Mouse (Mus musculus): Measurements from ENCODE around the gene Olfr1135. TPM values are rescaled to one million over a fixed set of nuclear protein-coding genes. Genes with fewer than 3 reads are reported as not detected.

Gene Olfr1135
- not detected for total RNA-seq (2021)
- long read RNA-seq, experiment 1: 0 reads
- long read RNA-seq, experiment 2: 0 reads

DNA sequence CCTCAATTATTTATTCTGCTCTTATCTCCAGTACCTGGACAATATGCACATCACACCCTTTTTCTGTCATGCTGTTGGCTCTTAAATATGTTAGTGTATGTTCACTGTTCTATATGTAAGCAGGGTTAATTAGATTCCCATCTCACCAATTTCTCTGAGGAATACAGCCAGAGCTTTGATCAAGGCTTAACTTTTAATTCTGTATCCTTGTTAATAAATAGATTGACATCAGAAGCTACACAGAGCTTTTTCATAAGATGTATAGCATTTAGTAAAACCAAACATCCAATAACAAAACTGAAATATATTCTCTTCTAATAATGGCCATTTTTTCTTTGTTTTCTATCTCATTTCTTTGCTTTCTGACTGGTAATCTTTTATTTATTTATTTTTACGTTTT lies at the start of gene Olfr1135:
Gene Olfr1135, minus strand, starts transcription at position 101 of the 400 bp plus-strand sequence.
- TF ChIP-seq CTCF (conservative IDR thresholded peaks at IDR 0.05): no peak
- Histone ChIP-seq H3K27ac (no peak within 1 kb of the TSS), H3K4me3 (no peak within 1 kb of the TSS)
- no peak for DNase-seq (ENCODE audit: low spot score in 2 of 2)

DNA sequence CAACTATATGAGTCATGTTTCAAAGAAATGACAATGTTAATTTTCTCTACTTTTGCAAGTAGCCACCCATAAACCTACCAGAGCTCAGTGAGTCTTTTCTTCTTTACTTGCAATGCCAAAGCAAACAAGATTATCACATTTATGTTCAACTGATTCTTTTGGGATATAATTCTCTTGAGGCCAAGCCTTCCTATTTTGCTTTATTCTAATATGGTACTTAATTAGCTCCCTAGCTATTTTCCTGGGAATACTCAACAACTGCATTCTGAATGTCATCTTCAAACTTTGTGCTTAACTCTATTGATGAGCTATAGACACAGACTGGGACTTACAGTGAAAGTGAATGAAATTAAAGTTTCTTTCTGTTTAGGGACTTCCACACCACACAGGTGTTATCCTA lies 39.6 kb upstream of the Olfr1135 start, which contains the start of gene Olfr1137:
Gene Olfr1137, minus strand, starts transcription at position 101 of the 400 bp plus-strand sequence.
- Histone ChIP-seq H3K4me3 (no peak within 1 kb of the TSS), H3K27ac (no peak within 1 kb of the TSS)
- no peak for DNase-seq (ENCODE audit: low spot score in 2 of 2)
- TF ChIP-seq CTCF (conservative IDR thresholded peaks at IDR 0.05): no peak

- TF ChIP-seq CTCF (conservative IDR thresholded peaks at IDR 0.05): no peak
- DNase-seq (ENCODE audit: low spot score in 2 of 2): no peak
- H3K27ac ChIP-seq: no peak within 1 kb of the TSS
- H3K4me3 ChIP-seq: no peak within 1 kb of the TSS
Observed at GRCm38 (mm10) chr2:87693847-87694246, 20.4 kb upstream of the Olfr1135 start, which contains the start of gene Olfr1136. Gene Olfr1136 (minus strand): TSS chr2:87693947.

GRCm38 (mm10) chr2:87658360-87658759 lies 15.1 kb downstream of the Olfr1135 start, which contains the start of gene Olfr1134:
Gene Olfr1134 (minus strand): TSS chr2:87658460.
- no peak within 1 kb of the TSS for H3K4me3 ChIP-seq
- TF ChIP-seq CTCF (conservative IDR thresholded peaks at IDR 0.05): no peak
- H3K27ac ChIP-seq: no peak within 1 kb of the TSS
- DNase-seq (ENCODE audit: low spot score in 2 of 2): no peak

GRCm38 (mm10) chr2:87647274-87647673 lies 26.2 kb downstream of the Olfr1135 start, which contains the start of gene Olfr1133:
Gene Olfr1133 (minus strand): TSS chr2:87647374.
- DNase-seq (ENCODE audit: low spot score in 2 of 2): no peak
- Histone ChIP-seq H3K27ac (no peak within 1 kb of the TSS), H3K4me3 (no peak within 1 kb of the TSS)
- no peak for TF ChIP-seq CTCF (conservative IDR thresholded peaks at IDR 0.05)

- TF ChIP-seq CTCF (conservative IDR thresholded peaks at IDR 0.05): no peak
- DNase-seq (ENCODE audit: low spot score in 2 of 2): no peak
- Histone ChIP-seq H3K4me3 (no peak overlapping the region), H3K27ac (no peak overlapping the region)
Observed at GRCm38 (mm10) chr2:87642441-87642840, 31.0 kb downstream of the Olfr1135 start.

DNA sequence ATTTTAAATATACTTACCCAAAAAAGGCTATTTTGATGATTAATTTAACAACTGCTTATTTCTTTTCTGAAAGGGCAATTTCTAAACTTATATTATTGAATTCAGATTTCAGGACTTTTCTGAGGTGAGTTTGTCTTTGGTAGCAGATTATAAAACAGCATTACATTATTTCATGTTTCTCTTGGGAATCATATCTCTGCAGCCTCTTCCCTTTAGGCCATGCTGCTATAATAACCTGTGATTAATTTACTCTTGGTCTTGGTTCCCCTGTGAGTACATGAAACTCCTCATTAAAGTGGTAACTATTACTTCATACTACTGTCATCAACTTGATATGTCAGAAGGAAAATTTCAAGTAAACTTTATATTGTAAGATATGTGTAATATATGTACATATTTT lies 36.0 kb downstream of the Olfr1135 start, which contains the start of gene Olfr1132:
Gene Olfr1132, minus strand, starts transcription at position 101 of the 400 bp plus-strand sequence.
- H3K4me3 ChIP-seq: no peak within 1 kb of the TSS
- TF ChIP-seq CTCF (conservative IDR thresholded peaks at IDR 0.05): no peak
- no peak for DNase-seq (ENCODE audit: low spot score in 2 of 2)
- H3K27ac ChIP-seq: no peak within 1 kb of the TSS

GRCm38 (mm10) chr2:87626804-87627203 lies 46.7 kb downstream of the Olfr1135 start, which contains the start of gene Olfr1131:
Gene Olfr1131 (plus strand): TSS chr2:87627104.
- no peak for DNase-seq (ENCODE audit: low spot score in 2 of 2)
- no peak within 1 kb of the TSS for H3K27ac ChIP-seq
- TF ChIP-seq CTCF (conservative IDR thresholded peaks at IDR 0.05): no peak
- H3K4me3 ChIP-seq: no peak within 1 kb of the TSS

Other genes with a start within 250 kb of the Olfr1135 start
- gene Olfr1124, start 243.4 kb downstream of the Olfr1135 start, total RNA-seq (2021): not detected
- gene Olfr1126, start 219.7 kb downstream of the Olfr1135 start, total RNA-seq (2021): not detected
- not detected for gene Pramel7, start 176.6 kb downstream of the Olfr1135 start, total RNA-seq (2021)
- gene Pramel6, start 167.1 kb downstream of the Olfr1135 start, total RNA-seq (2021): not detected
- gene Olfr153, start 141.9 kb downstream of the Olfr1135 start, total RNA-seq (2021): under 1 TPM in 1 of 2 experiments, not detected in 1; 0.28 TPM
- gene Olfr1128, start 128.1 kb downstream of the Olfr1135 start, total RNA-seq (2021): not detected
- gene Olfr1129, start 99.8 kb downstream of the Olfr1135 start, total RNA-seq (2021): not detected
- gene Olfr1130, start 67.5 kb downstream of the Olfr1135 start, total RNA-seq (2021): not detected
- gene Olfr1131, start 46.6 kb downstream of the Olfr1135 start, total RNA-seq (2021): not detected
- not detected for gene Olfr1132, start 36.1 kb downstream of the Olfr1135 start, total RNA-seq (2021)
- gene Olfr1133, start 26.3 kb downstream of the Olfr1135 start, total RNA-seq (2021): not detected
- not detected for gene Olfr1134, start 15.2 kb downstream of the Olfr1135 start, total RNA-seq (2021)
- gene Olfr1136, start 20.3 kb upstream of the Olfr1135 start, total RNA-seq (2021): not detected
- not detected for gene Olfr1137, start 39.5 kb upstream of the Olfr1135 start, total RNA-seq (2021)
- gene Olfr1138, start 66.3 kb upstream of the Olfr1135 start, total RNA-seq (2021): not detected
- not detected for gene Olfr1140, start 70.1 kb upstream of the Olfr1135 start, total RNA-seq (2021)
- not detected for gene Olfr1141, start 80.3 kb upstream of the Olfr1135 start, total RNA-seq (2021)
- gene Olfr152, start 105.8 kb upstream of the Olfr1135 start, total RNA-seq (2021): not detected
- not detected for gene Olfr1143, start 126.9 kb upstream of the Olfr1135 start, total RNA-seq (2021)
- gene Olfr1145, start 136.2 kb upstream of the Olfr1135 start, total RNA-seq (2021): not detected
- gene Olfr1148, start 156.9 kb upstream of the Olfr1135 start, total RNA-seq (2021): not detected
- gene Olfr1150-ps1, start 170.3 kb upstream of the Olfr1135 start, total RNA-seq (2021): not detected
- gene Olfr1151, start 182.2 kb upstream of the Olfr1135 start, total RNA-seq (2021): not detected
- gene Olfr1152, start 192.8 kb upstream of the Olfr1135 start, total RNA-seq (2021): not detected
- not detected for gene Olfr1153, start 221.3 kb upstream of the Olfr1135 start, total RNA-seq (2021)
- not detected for gene Olfr1154, start 231.5 kb upstream of the Olfr1135 start, total RNA-seq (2021)